Mouse (Mus musculus): ENCODE results near the gene Kcnj4. TPM values are rescaled to one million over a fixed set of nuclear protein-coding genes. Genes with fewer than 3 reads are reported as not detected.
A peak's percentile ranks its signal among the peaks of the same experiment; 100 is the strongest.

The Kcnj4 gene
- polyA plus RNA-seq, 1 experiment from 2014 or later, result not detected

- peaks cover 55% of the 10 kb centered on the region for H3K27me3 ChIP-seq (replicated peaks; ENCODE audit: control insufficient read depth, insufficient read depth, low read length)
- no peak for ATAC-seq
- H3K9me3 ChIP-seq (ENCODE audit: control insufficient read depth, low read length), result no peaks in the 10 kb centered on the region
- no peak overlapping the region for H3K4me2 ChIP-seq (ENCODE audit: low read length)
- H3K4me3 ChIP-seq (ENCODE audit: low read length), result no peak overlapping the region
- H3K36me3 ChIP-seq (ENCODE audit: control insufficient read depth, insufficient read depth, low read length), result no peaks in the 10 kb centered on the region
- H3K27ac ChIP-seq (ENCODE audit: low read depth, low read length), result no peak overlapping the region
- no peak overlapping the region for H3K9ac ChIP-seq (ENCODE audit: low read depth, low read length)
- 73% methylated on average over 5 of the region's 5 CpGs for WGBS
- peaks cover 13% of the 10 kb centered on the region for H3K4me1 ChIP-seq (ENCODE audit: control insufficient read depth, insufficient read depth, low read depth, low read length)
Measured at GRCm38 (mm10) chr15:79503438-79503837, 1.6 kb downstream of the Kcnj4 start.

DNA sequence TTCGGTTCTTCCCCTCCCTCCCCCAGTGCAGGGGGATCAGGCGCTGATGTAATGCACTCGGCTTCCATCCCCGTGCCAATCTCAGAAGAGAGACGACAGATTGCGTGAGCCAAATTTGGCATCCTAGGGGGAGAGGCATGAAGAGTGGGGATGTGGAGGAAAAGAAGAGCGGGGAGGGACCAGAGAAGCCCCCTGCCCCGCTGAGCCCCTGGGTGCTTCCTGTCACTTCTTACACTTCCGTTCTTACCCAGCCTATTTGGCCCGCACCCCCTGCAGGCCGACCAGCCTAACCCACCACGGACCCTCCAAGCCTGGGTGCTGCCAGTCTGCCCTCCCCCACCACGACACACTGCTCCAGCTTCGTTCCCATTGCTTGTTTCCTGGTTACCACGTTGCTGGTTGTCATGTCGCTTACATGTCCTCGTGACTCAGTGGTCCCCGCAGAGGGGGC lies 2.1 kb downstream of the Kcnj4 start:
- Histone ChIP-seq H3K4me1 (ENCODE audit: control insufficient read depth, insufficient read depth, low read depth, low read length) (peaks cover 13% of the 10 kb centered on the region), H3K9ac (ENCODE audit: low read depth, low read length) (no peak overlapping the region), H3K4me2 (ENCODE audit: low read length) (no peak overlapping the region), H3K27me3 (replicated peaks; ENCODE audit: control insufficient read depth, insufficient read depth, low read length) (peaks cover 50% of the 10 kb centered on the region), H3K27ac (ENCODE audit: low read depth, low read length) (no peak overlapping the region), H3K36me3 (ENCODE audit: control insufficient read depth, insufficient read depth, low read length) (no peaks in the 10 kb centered on the region), H3K9me3 (ENCODE audit: control insufficient read depth, low read length) (no peaks in the 10 kb centered on the region), H3K4me3 (ENCODE audit: low read length) (no peak overlapping the region)
- ATAC-seq, result no peak
- 18% methylated on average over 18 of the region's 18 CpGs for WGBS

GRCm38 (mm10) chr15:79500110-79500509 lies 4.9 kb downstream of the Kcnj4 start:
- Histone ChIP-seq H3K4me3 (ENCODE audit: low read length) (no peak overlapping the region), H3K27me3 (replicated peaks; ENCODE audit: control insufficient read depth, insufficient read depth, low read length) (peaks cover 30% of the 10 kb centered on the region), H3K9ac (ENCODE audit: low read depth, low read length) (no peak overlapping the region), H3K9me3 (ENCODE audit: control insufficient read depth, low read length) (no peaks in the 10 kb centered on the region), H3K4me2 (ENCODE audit: low read length) (no peak overlapping the region), H3K4me1 (ENCODE audit: control insufficient read depth, insufficient read depth, low read depth, low read length) (peaks cover 5% of the 10 kb centered on the region), H3K36me3 (ENCODE audit: control insufficient read depth, insufficient read depth, low read length) (no peaks in the 10 kb centered on the region), H3K27ac (ENCODE audit: low read depth, low read length) (no peak overlapping the region)
- no peak for ATAC-seq
- WGBS, result 64% methylated on average over 17 of the region's 17 CpGs

- 40% methylated on average over 18 of the region's 18 CpGs for WGBS
- H3K27ac ChIP-seq (ENCODE audit: low read depth, low read length), result no peak overlapping the region
- no peak overlapping the region for H3K4me3 ChIP-seq (ENCODE audit: low read length)
- ATAC-seq, result no peak
- H3K36me3 ChIP-seq (ENCODE audit: control insufficient read depth, insufficient read depth, low read length), result no peaks in the 10 kb centered on the region
- H3K9ac ChIP-seq (ENCODE audit: low read depth, low read length), result no peak overlapping the region
- no peaks in the 10 kb centered on the region for H3K9me3 ChIP-seq (ENCODE audit: control insufficient read depth, low read length)
- H3K4me2 ChIP-seq (ENCODE audit: low read length), result peak overlapping the region; percentile 25; the same call in 1 of the 2 replicates
- H3K4me1 ChIP-seq (ENCODE audit: control insufficient read depth, insufficient read depth, low read depth, low read length), result no peaks in the 10 kb centered on the region
- H3K27me3 ChIP-seq (replicated peaks; ENCODE audit: control insufficient read depth, insufficient read depth, low read length), result peaks cover 5% of the 10 kb centered on the region; the same call in 1 of the 2 replicates
Measured at GRCm38 (mm10) chr15:79493527-79493926, 11.5 kb downstream of the Kcnj4 start.

DNA sequence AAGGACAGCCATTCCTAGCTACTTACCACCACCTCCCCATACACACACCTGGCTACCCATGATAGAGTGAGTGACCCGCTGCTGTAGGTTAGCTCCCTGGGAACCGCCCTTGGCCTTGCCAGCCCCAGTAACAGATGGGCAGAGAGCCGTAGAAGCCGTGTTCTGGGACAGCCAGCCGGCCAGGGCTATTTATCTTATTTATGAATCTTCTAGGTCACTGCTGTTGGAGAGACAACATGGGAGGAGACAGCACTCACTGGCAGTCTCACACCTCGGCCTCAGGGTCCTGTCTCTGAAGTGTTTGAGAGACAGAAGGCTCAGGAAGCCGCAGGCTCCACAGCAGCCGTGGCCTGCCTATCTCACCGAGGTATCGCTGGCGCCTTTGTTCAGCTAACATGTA lies 15.6 kb downstream of the Kcnj4 start:
- H3K4me3 ChIP-seq (ENCODE audit: low read length), result no peak overlapping the region
- no peak overlapping the region for H3K4me2 ChIP-seq (ENCODE audit: low read length)
- H3K9me3 ChIP-seq (ENCODE audit: control insufficient read depth, low read length), result no peaks in the 10 kb centered on the region
- H3K27ac ChIP-seq (ENCODE audit: low read depth, low read length), result no peak overlapping the region
- ATAC-seq, result no peak
- no peaks in the 10 kb centered on the region for H3K36me3 ChIP-seq (ENCODE audit: control insufficient read depth, insufficient read depth, low read length)
- 46% methylated on average over 11 of the region's 11 CpGs for WGBS
- H3K4me1 ChIP-seq (ENCODE audit: control insufficient read depth, insufficient read depth, low read depth, low read length), result no peaks in the 10 kb centered on the region
- peaks cover under 1% of the 10 kb centered on the region; the same call in 1 of the 2 replicates for H3K27me3 ChIP-seq (replicated peaks; ENCODE audit: control insufficient read depth, insufficient read depth, low read length)
- H3K9ac ChIP-seq (ENCODE audit: low read depth, low read length), result no peak overlapping the region; the same call in 1 of the 2 replicates

- H3K9ac ChIP-seq (ENCODE audit: low read depth, low read length), result no peak overlapping the region
- WGBS, result 9% methylated on average over 15 of the region's 15 CpGs
- H3K9me3 ChIP-seq (ENCODE audit: control insufficient read depth, low read length), result no peaks in the 10 kb centered on the region
- no peaks in the 10 kb centered on the region for H3K4me1 ChIP-seq (ENCODE audit: control insufficient read depth, insufficient read depth, low read depth, low read length)
- no peak overlapping the region for H3K4me3 ChIP-seq (ENCODE audit: low read length)
- no peaks in the 10 kb centered on the region for H3K36me3 ChIP-seq (ENCODE audit: control insufficient read depth, insufficient read depth, low read length)
- H3K27me3 ChIP-seq (replicated peaks; ENCODE audit: control insufficient read depth, insufficient read depth, low read length), result 0 out of 2 replicates have a peak, but pooled peaks cover 2% of the 10 kb centered on the region
- H3K4me2 ChIP-seq (ENCODE audit: low read length), result no peak overlapping the region
- ATAC-seq, result no peak
- H3K27ac ChIP-seq (ENCODE audit: low read depth, low read length), result no peak overlapping the region
Measured at GRCm38 (mm10) chr15:79481181-79481688, 23.8 kb downstream of the Kcnj4 start.

DNA sequence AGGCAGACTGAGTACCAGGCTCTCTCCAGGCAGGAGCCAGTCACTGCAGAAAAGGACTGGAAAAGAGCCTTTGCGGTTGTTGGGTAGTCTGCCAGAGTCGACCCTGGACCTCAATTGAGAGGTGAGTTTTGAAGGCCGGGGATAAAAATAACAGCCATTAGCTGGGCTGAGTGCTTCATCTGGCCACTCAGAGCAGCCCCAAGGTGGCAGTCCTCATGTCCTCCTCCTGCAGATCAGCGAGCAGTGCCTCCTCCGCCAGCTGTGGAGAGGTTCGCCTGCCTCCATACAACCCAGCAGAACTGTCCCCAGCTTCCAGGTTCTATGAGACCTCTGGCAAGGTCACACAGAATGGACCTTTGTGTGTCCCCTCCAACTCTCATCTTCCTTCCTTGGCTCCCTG lies 27.8 kb downstream of the Kcnj4 start:
- H3K9ac ChIP-seq (ENCODE audit: low read depth, low read length), result no peak overlapping the region

DNA sequence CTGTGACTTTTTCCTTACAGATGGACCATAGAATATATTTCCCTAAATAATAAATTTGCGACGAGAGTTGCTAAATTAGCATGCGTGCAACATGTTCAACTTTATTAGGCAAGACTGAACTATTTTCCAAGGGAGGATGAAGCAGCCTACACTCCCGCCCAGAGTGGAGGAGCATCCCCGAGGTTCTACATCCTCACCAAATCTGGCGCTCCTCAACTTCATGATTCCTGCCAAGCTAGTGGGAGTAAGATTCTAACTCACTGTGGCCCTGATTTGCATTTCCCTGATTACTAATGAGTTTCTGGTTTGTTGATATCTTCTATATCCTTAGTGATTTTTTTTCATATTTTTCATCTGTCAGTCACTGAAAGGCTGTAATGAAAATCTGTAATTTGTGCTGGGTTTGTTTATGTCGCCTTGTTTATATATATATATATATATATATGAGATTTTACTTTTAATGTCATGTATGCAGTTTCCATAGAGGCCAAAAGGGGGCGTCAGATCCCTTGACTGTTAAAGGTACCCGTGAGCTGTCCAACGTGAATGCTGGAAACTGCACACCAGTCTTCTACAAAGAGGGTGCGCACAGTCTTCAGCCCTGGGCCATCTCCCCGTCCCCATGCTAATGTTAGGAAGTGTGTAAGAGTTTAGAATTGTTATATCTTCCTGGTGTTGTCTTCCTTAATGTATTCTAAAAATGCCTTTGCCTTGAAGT lies 31.2 kb downstream of the Kcnj4 start:
- Histone ChIP-seq H3K27me3 (replicated peaks; ENCODE audit: control insufficient read depth, insufficient read depth, low read length) (no peaks in the 10 kb centered on the region), H3K4me3 (ENCODE audit: low read length) (no peak overlapping the region), H3K4me2 (ENCODE audit: low read length) (no peak overlapping the region), H3K9me3 (ENCODE audit: control insufficient read depth, low read length) (no peaks in the 10 kb centered on the region), H3K9ac (ENCODE audit: low read depth, low read length) (no peak overlapping the region), H3K36me3 (ENCODE audit: control insufficient read depth, insufficient read depth, low read length) (no peaks in the 10 kb centered on the region), H3K27ac (ENCODE audit: low read depth, low read length) (no peak overlapping the region), H3K4me1 (ENCODE audit: control insufficient read depth, insufficient read depth, low read depth, low read length) (peaks cover 4% of the 10 kb centered on the region; the same call in 1 of the 2 replicates)
- 54% methylated on average over 12 of the region's 12 CpGs for WGBS
- ATAC-seq, result no peak

More for the DNA sequence above, 27.8 kb downstream of the Kcnj4 start:
- Histone ChIP-seq H3K9me3 (ENCODE audit: control insufficient read depth, low read length) (no peaks in the 10 kb centered on the region), H3K4me1 (ENCODE audit: control insufficient read depth, insufficient read depth, low read depth, low read length) (no peaks in the 10 kb centered on the region), H3K4me2 (ENCODE audit: low read length) (no peak overlapping the region), H3K36me3 (ENCODE audit: control insufficient read depth, insufficient read depth, low read length) (no peaks in the 10 kb centered on the region), H3K4me3 (ENCODE audit: low read length) (no peak overlapping the region), H3K27me3 (replicated peaks; ENCODE audit: control insufficient read depth, insufficient read depth, low read length) (0 out of 2 replicates have a peak, but pooled peaks cover 2% of the 10 kb centered on the region), H3K27ac (ENCODE audit: low read depth, low read length) (no peak overlapping the region)
- ATAC-seq, result no peak
- WGBS, result 64% methylated on average over 6 of the region's 6 CpGs

GRCm38 (mm10) chr15:79473042-79473441 lies 32.0 kb downstream of the Kcnj4 start:
- Histone ChIP-seq H3K4me2 (ENCODE audit: low read length) (no peak overlapping the region), H3K27ac (ENCODE audit: low read depth, low read length) (no peak overlapping the region), H3K9ac (ENCODE audit: low read depth, low read length) (no peak overlapping the region), H3K36me3 (ENCODE audit: control insufficient read depth, insufficient read depth, low read length) (no peaks in the 10 kb centered on the region), H3K27me3 (replicated peaks; ENCODE audit: control insufficient read depth, insufficient read depth, low read length) (no peaks in the 10 kb centered on the region), H3K4me1 (ENCODE audit: control insufficient read depth, insufficient read depth, low read depth, low read length) (peaks cover 4% of the 10 kb centered on the region; the same call in 1 of the 2 replicates), H3K9me3 (ENCODE audit: control insufficient read depth, low read length) (no peaks in the 10 kb centered on the region), H3K4me3 (ENCODE audit: low read length) (no peak overlapping the region)
- no peak for ATAC-seq
- WGBS, result 94% methylated on average over 5 of the region's 5 CpGs
